Mouse (Mus musculus) G1E (cell line): Measurements from ENCODE around the gene 1110032F04Rik. TPM values are rescaled to one million over a fixed set of nuclear protein-coding genes. Genes with fewer than 3 reads are reported as not detected.

Experiments used
- ATAC-seq: 2 replicates; pipeline ENCODE4 v1.8.0; 2016; ENCODE audit warnings: mild to moderate bottlenecking; ENCODE audit not compliant: insufficient number of reproducible peaks, poor library complexity, low FRiP score, severe bottlenecking; ENCODE audit errors: extremely low read depth
- DNase-seq: peaks from one replicate; pipeline ENCODE4 v3.0.0; 2012; ENCODE audit warnings: low spot score
- H3K27me3 ChIP-seq: 2 replicates; pipeline ENCODE4 v1.6.1; 2012; ENCODE audit warnings: mild to moderate bottlenecking, low read length, inconsistent platforms; ENCODE audit not compliant: insufficient read depth
- H3K36me3 ChIP-seq: replicated peaks from 2 replicates; pipeline ENCODE3; 2012; ENCODE audit warnings: mild to moderate bottlenecking, inconsistent platforms
- H3K4me1 ChIP-seq: 2 replicates; pipeline ENCODE4 v1.6.1; 2012; ENCODE audit warnings: low read depth, low read length, inconsistent platforms, mixed read lengths; ENCODE audit not compliant: insufficient read depth
- H3K4me3 ChIP-seq: 2 replicates; pipeline ENCODE4 v1.5.1; 2012; ENCODE audit warnings: low read depth, mild to moderate bottlenecking, inconsistent platforms, low read length, moderate library complexity, mixed read lengths
- H3K9me3 ChIP-seq: replicated peaks from 2 replicates; pipeline ENCODE4 v1.6.1; 2012; ENCODE audit warnings: inconsistent platforms
- CTCF ChIP-seq: IDR thresholded peaks from 2 replicates; pipeline ENCODE4 v1.5.1; 2012; ENCODE audit warnings: low read depth, low read length, inconsistent platforms, mixed read lengths
- GATA1 ChIP-seq: IDR thresholded peaks from 2 replicates; pipeline ENCODE4 v1.6.1; 2012; ENCODE audit warnings: borderline replicate concordance, low read length, inconsistent platforms, mixed read lengths
- GATA2 ChIP-seq: IDR thresholded peaks from 2 replicates; pipeline ENCODE4 v1.6.1; 2012; ENCODE audit warnings: low read depth, low read length, inconsistent platforms, borderline replicate concordance
- POLR2AphosphoS5 ChIP-seq: IDR thresholded peaks from 2 replicates; pipeline ENCODE4 v1.6.1; 2012; ENCODE audit warnings: low read depth, low read length, inconsistent platforms; ENCODE audit not compliant: insufficient replicate concordance
- TAL1 ChIP-seq: conservative IDR thresholded peaks from 2 replicates; pipeline ENCODE4 v1.6.1; 2012; ENCODE audit warnings: low read depth, low read length, inconsistent platforms, mixed read lengths
- polyA plus RNA-seq: library from polyadenylated mRNA; stranded (reverse); fragments of >175 nt; gene quantifications from 2 replicates; pipeline ENCODE4 v1.2.3, GENCODE M21; 2012
- total RNA-seq, 2 experiments: library from RNA; stranded (forward) in 1 of 2; stranded (reverse) in 1 of 2; fragments of 200-1000 nt in 1 of 2; fragments of >200 nt in 1 of 2; fragmentation: Nextera tagmentation in 1 of 2; gene quantifications; 2 replicates each; pipeline ENCODE4 v1.2.3; 2014 to 2017

1110032F04Rik gene
- total and polyA plus RNA-seq, 3 experiments = 0.05 TPM; not detected in 2

GRCm38 (mm10) chr3:68904902-68905778, 35.8 kb downstream of the 1110032F04Rik start:
- no peak overlapping the region for H3K4me3 ChIP-seq
- H3K9me3 ChIP-seq = no peaks in the 10 kb centered on the region
- H3K27me3 ChIP-seq = no peaks in the 10 kb centered on the region
- TF ChIP-seq TAL1 = no peak
- TF ChIP-seq GATA2 = no peak
- no peak for TF ChIP-seq GATA1
- TF ChIP-seq POLR2AphosphoS5 = no peak
- no peak for TF ChIP-seq CTCF
- no peaks in the 10 kb centered on the region for H3K36me3 ChIP-seq
- no peaks in the 10 kb centered on the region for H3K4me1 ChIP-seq
- no peak for ATAC-seq
- no peak for DNase-seq

DNA sequence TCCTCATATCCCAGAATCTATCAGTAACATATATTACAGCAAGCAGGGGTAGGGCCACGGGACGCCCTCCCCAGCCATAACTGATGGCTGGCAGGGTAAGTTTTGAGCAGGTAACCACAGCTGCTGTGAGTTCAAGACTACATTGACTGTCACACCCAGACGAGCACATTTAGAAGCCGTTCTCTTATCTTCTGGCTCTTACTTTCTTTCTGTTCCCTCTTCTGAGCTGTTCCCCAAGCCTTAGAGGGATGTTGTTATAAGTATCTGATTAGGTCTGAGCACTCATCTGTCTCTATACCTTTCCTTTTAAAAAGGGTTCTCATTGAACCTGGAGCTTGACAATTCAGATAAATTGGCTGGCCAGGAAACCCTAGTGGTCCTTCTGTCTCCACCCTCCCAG, 38.1 kb downstream of the 1110032F04Rik start:
- ATAC-seq (no peak), DNase-seq (no peak)
- Histone ChIP-seq H3K27me3 (no peaks in the 10 kb centered on the region), H3K9me3 (no peaks in the 10 kb centered on the region), H3K4me3 (no peak overlapping the region), H3K4me1 (no peaks in the 10 kb centered on the region), H3K36me3 (peaks cover 5% of the 10 kb centered on the region)
- TF ChIP-seq CTCF (no peak), GATA2 (no peak), TAL1 (no peak), POLR2AphosphoS5 (no peak), GATA1 (no peak)

Other genes starting within 250 kb of the 1110032F04Rik start
- not detected in 2 replicates for gene Il12a, start 178.9 kb upstream of the 1110032F04Rik start, total RNA-seq (2014; fragmentation: Nextera tagmentation)
- gene Il12a, start 178.9 kb upstream of the 1110032F04Rik start, total RNA-seq (2017) = 0.11 TPM in 1 of 2 replicates, not detected in the other
- not detected in 2 replicates for gene Il12a, start 178.9 kb upstream of the 1110032F04Rik start, polyA plus RNA-seq
- gene Ift80, start 135.0 kb downstream of the 1110032F04Rik start, total RNA-seq (2014; fragmentation: Nextera tagmentation) = 21.7 and 66.1 TPM in 2 replicates
- gene Ift80, start 135.0 kb downstream of the 1110032F04Rik start, total RNA-seq (2017) = 14.8 and 17.6 TPM in 2 replicates
- 0.32 and 0.56 TPM in 2 replicates for gene Ift80, start 135.0 kb downstream of the 1110032F04Rik start, polyA plus RNA-seq
- 591 and 614 TPM in 2 replicates for gene Smc4, start 135.2 kb downstream of the 1110032F04Rik start, total RNA-seq (2014; fragmentation: Nextera tagmentation)
- 364 and 430 TPM in 2 replicates for gene Smc4, start 135.2 kb downstream of the 1110032F04Rik start, total RNA-seq (2017)
- 98.6 and 99.9 TPM in 2 replicates for gene Smc4, start 135.2 kb downstream of the 1110032F04Rik start, polyA plus RNA-seq
- gene Trim59, start 175.2 kb downstream of the 1110032F04Rik start, total RNA-seq (2014; fragmentation: Nextera tagmentation) = 126 and 158 TPM in 2 replicates
- 32.8 and 35.7 TPM in 2 replicates for gene Trim59, start 175.2 kb downstream of the 1110032F04Rik start, total RNA-seq (2017)
- 9.6 and 11.1 TPM in 2 replicates for gene Trim59, start 175.2 kb downstream of the 1110032F04Rik start, polyA plus RNA-seq